Mouse (Mus musculus) lung, postnatal 25 days (tissue): Measurements from ENCODE around the gene Gm826.

Experiments
- DNase-seq: peaks from one replicate; pipeline ENCODE4 v3.0.0; 2022; ENCODE audit warnings: low spot score

Gm826 gene

DNA sequence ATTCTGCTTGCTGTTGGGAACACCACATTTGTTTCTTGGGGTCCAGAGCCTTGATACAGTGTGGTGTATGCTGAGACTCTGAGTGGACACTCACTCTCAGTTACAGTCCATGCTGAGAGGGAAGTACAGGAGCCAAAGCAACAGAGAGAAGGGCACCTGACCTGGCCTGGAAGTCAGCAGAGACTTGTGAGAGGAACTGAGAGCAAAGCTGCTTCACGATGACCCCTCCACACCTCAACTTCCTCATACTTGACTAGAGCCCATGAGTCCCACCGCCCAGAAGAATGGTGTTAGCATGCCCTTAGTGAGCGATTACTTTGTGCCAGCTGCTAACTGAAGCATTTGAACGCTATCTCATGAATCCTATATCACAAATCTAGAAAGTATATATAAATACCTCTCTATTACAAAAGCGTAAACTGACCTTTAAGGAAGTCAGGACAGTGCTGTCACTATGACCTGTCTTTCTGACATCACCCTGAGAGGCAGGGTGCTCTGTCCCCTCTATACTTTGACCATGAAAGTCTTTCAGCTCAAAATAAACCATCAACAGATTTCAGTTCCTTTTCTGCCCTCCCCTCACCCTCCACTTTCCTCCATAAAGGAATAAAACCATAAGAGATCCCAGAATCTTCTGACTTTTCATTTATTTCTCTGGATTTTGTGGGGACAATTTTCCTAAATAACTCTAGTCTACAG, 57.9 kb downstream of the Gm826 start:
- DNase-seq, result no peak

DNA sequence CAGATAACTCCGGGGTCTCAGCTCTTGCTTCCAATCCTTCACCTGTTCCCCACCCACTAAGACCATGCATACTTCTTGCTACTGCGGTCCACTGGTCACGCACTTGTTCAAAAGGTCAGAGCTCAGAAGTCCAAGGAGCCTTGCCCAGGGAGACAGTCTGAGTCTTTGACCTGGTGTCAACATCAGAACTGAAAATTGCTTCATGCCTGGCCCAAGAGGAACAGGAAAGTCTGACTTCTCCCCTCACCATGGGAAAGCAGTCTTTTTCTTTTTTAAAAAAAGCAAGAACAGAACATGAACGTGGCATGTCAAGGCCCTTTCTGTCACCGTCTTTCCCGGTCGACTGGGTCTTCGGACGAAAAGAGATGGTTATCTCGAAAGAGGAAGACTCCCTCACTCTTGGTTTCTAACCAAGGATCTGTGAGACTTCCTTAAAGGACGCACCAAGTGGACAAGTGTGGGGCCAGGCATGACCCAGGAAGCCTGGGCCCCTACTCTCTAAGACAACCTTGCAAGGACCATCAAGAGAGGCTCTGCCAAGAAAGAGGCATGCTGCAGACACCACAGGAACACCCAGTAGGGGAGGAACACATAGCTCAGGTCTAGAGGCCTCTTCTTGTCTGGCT, 66.0 kb downstream of the Gm826 start:
- DNase-seq, result no peak

DNA sequence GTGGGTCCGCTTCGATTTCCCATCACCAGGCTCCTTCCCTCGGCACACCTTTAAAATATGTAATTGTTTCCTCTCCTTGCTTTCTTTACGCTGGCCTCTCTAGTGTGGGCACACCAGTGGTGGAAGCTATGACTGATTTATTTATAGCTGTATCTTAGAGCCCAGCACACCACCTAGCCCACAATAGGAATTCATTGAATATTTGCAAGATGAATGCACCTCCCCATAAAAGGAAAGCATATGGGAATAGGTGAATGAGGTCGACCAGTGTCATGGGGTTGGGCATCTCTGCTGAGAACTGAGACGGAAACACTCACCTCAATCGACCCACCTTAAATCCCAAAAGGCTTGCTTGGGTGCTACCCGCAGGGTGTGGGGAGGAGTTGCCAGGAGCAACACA, 70.1 kb downstream of the Gm826 start:
- no peak for DNase-seq

DNA sequence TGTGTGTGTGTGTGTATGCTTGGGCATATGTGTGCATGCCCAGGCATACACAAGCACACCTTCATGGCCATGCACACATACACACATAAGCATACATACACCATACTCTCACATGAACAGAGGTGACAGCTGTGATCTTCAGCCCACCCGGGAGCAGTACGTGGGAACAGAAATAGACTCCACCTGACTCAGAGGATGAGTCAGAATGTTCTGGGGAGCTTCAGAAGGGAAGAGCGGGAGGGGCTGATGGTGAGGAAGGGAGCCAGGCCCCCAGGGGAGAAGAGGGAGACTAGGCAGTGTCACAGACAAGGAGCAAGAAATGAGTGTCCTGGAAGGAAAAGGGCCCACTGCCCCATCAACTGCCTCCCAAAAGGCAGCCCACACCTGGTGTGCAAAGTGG, 72.4 kb downstream of the Gm826 start:
- no peak for DNase-seq
